Mouse (Mus musculus) c-Kit-positive CD71-positive TER-119-positive erythroid progenitor cells, embryonic 14.5 days (primary cell): ENCODE data around the gene Lyve1.

Experiments used
- DNase-seq: peaks from one replicate; pipeline ENCODE4 v3.0.0-alpha.2; 2013; ENCODE audit warnings: low spot score

Gene Lyve1

GRCm38 (mm10) chr7:110809585-110810557 lies 53.2 kb downstream of the Lyve1 start:
- no peak for DNase-seq

- DNase-seq: no peak
Measured at GRCm38 (mm10) chr7:110808962-110809361, 54.1 kb downstream of the Lyve1 start.

- DNase-seq: no peak
Measured at GRCm38 (mm10) chr7:110807460-110808030, 55.5 kb downstream of the Lyve1 start.

GRCm38 (mm10) chr7:110804266-110804665 lies 58.8 kb downstream of the Lyve1 start:
- DNase-seq: no peak

GRCm38 (mm10) chr7:110803131-110803530 lies 59.9 kb downstream of the Lyve1 start:
- no peak for DNase-seq

- DNase-seq: peak; percentile 81
Measured at GRCm38 (mm10) chr7:110801028-110801427, 62.0 kb downstream of the Lyve1 start.
